In genomic region chr1:74404206-74404605, GRCm38 (mm10) we compare ENCODE assay signal across 31 mouse cellular contexts. TPM values are rescaled to one million over a fixed set of nuclear protein-coding genes. Genes with fewer than 3 reads are reported as not detected.
"Had no signal": no experiment of that assay in that cellular context is flagged by ENCODE, and none has a peak within 500 bp of the region (broad histone marks: within the 10 kb centered on the region; RNA-seq: fewer than 3 reads in every experiment).

No protein-coding gene starts in this region.

- H3K27me3 ChIP-seq: embryonic facial prominence, embryonic 12.5 days; embryonic facial prominence, embryonic 13.5 days; embryonic facial prominence, embryonic 15.5 days; forebrain, embryonic 12.5 days; forebrain, embryonic 13.5 days; forebrain, embryonic 15.5 days had no signal

- H3K27ac ChIP-seq: embryonic facial prominence, embryonic 10.5 days; embryonic facial prominence, embryonic 12.5 days; embryonic facial prominence, embryonic 13.5 days; embryonic facial prominence, embryonic 15.5 days; forebrain, embryonic 10.5 days; forebrain, embryonic 12.5 days; forebrain, embryonic 13.5 days; forebrain, embryonic 15.5 days; gastrocnemius, adult 2 months had no signal

- H3K4me1 ChIP-seq: embryonic facial prominence, embryonic 12.5 days; embryonic facial prominence, embryonic 13.5 days; embryonic facial prominence, embryonic 15.5 days; forebrain, embryonic 10.5 days; forebrain, embryonic 12.5 days; forebrain, embryonic 13.5 days; forebrain, embryonic 15.5 days had no signal

- DNase-seq: cerebellum, adult 18-20 months; cerebellum, adult 2 months; cerebellum, adult 8-10 months; cerebellum, adult 9-10 months; cerebellum, adult 9-11 months; cerebellum, postnatal 10 days; cerebellum, postnatal 14 days; cerebellum, postnatal 25 days; cerebellum, postnatal 36 days; embryo, embryonic 11 days; forebrain, postnatal 0 days; gastrocnemius, adult 2 months; gastrocnemius, postnatal 10 days; gastrocnemius, postnatal 14 days; gastrocnemius, postnatal 25 days; gastrocnemius, postnatal 36 days; heart, adult 11 months had no signal

- H3K36me3 ChIP-seq: embryonic facial prominence, embryonic 10.5 days; embryonic facial prominence, embryonic 12.5 days; embryonic facial prominence, embryonic 13.5 days; embryonic facial prominence, embryonic 15.5 days; forebrain, embryonic 10.5 days; forebrain, embryonic 12.5 days; forebrain, embryonic 15.5 days had no signal

- H3K4me3 ChIP-seq: embryonic facial prominence, embryonic 10.5 days; embryonic facial prominence, embryonic 12.5 days; embryonic facial prominence, embryonic 13.5 days; embryonic facial prominence, embryonic 15.5 days; erythroblast, embryonic 14.5 days; forebrain, embryonic 10.5 days; forebrain, embryonic 12.5 days; forebrain, embryonic 13.5 days; forebrain, embryonic 15.5 days; gastrocnemius, adult 2 months had no signal

- H3K9me3 ChIP-seq: embryonic facial prominence, embryonic 10.5 days; embryonic facial prominence, embryonic 12.5 days; embryonic facial prominence, embryonic 13.5 days; embryonic facial prominence, embryonic 15.5 days; forebrain, embryonic 10.5 days; forebrain, embryonic 12.5 days; forebrain, embryonic 13.5 days; forebrain, embryonic 15.5 days had no signal

- H3K4me2 ChIP-seq: embryonic facial prominence, embryonic 12.5 days; embryonic facial prominence, embryonic 13.5 days; embryonic facial prominence, embryonic 15.5 days; forebrain, embryonic 12.5 days; forebrain, embryonic 13.5 days; forebrain, embryonic 15.5 days had no signal

- H3K9ac ChIP-seq: embryonic facial prominence, embryonic 12.5 days; embryonic facial prominence, embryonic 13.5 days; embryonic facial prominence, embryonic 15.5 days; forebrain, embryonic 12.5 days; forebrain, embryonic 13.5 days; forebrain, embryonic 15.5 days; forebrain, postnatal 0 days had no signal

- ATAC-seq: forebrain, embryonic 13.5 days; forebrain, embryonic 14.5 days; forebrain, embryonic 15.5 days; forebrain, embryonic 16.5 days; forebrain, postnatal 0 days had no signal

RNA-seq across cellular contexts. Expression of gene Vil1, which starts 5.0 kb away (rescaled TPM):
- total RNA-seq: gastrocnemius, adult 2 months; gastrocnemius, adult 8-10 months; gastrocnemius, postnatal 36 days; granulocyte monocyte progenitor cell, adult 5-6 weeks had no signal
- polyA plus RNA-seq: erythroblast, embryonic 14.5 days had no signal

RNA-seq across cellular contexts. Expression of gene Catip, which starts 42.3 kb away (rescaled TPM):
- total RNA-seq: common myeloid progenitor, adult 5-6 weeks; gastrocnemius, postnatal 25 days; granulocyte monocyte progenitor cell, adult 5-6 weeks had no signal
- polyA plus RNA-seq: erythroblast, embryonic 14.5 days had no signal
